Mouse (Mus musculus): ENCODE measurements at regions not wholly inside any gene's neighbourhood (a gene's known extent, or its start where the extent isn't known, plus 50 kb on each side); places are given as distances from the start of the nearest gene placed in this dataset.

DNA sequence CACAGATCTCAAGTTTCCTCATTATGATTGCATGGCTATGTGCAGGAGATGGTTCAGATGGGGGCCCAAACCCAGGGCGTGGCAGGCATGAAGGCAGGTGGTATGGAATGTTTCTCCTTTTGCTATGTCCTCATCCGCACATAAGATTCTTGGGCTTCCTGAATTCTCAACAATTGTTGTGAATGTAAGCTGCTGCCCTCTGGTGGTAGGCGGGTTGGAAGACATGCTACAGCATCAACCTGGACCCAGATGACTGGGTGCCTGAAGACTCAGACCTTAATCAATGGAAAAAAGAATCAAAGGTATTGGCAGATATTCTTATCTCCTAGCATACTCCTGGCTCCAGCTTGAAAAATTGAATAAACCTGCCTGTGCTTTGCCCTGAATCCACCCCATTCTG lies 211.3 kb upstream of the Gm4985 start:
- in situ Hi-C loops (cut with MseI, MboI), result loop anchor here in 1 of 2 experiments (25.0 kb wide), 1 partner anchor 358 kb away; no protein-coding TSS in a partner anchor

- in situ Hi-C loops (cut with MseI, MboI), result loop anchor here in 1 of 2 experiments (25.0 kb wide), 1 partner anchor 349 kb away; no protein-coding TSS in a partner anchor
Measured at GRCm38 (mm10) chrX:24161654-24162053, 202.9 kb upstream of the Gm4985 start.

DNA sequence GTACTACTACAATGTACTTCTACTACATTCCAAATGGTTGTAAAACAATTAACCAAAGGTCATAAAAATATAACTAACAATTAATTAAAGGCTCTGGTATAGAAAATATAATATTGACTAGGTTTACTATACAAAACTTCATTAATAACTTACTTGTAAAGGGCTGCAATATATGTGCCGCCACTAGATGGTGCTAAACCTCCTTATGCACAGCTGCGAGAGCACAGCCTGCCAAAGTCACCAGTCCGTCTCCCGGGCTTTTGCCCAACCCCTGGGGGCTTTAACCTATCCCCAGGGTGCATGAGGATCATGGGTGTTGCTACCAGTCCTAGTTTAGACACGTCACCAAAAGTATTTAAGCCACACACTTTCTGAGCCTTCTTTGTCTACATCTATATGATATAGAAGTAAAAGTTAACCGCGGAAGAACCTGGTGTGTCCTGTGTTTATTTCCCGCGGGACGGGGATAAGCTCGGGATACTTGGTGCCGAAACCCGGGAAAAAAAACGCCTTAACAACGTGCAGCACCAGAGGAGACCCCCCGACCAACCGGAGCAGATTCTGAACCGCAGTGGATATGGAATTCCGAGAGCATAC lies 194.6 kb upstream of the Gm4985 start:
- in situ Hi-C loops (cut with MseI, MboI), result loop anchor here in 1 of 2 experiments (25.0 kb wide), 1 partner anchor 341 kb away; no protein-coding TSS in a partner anchor
